Mouse (Mus musculus) thymus, postnatal 10 days (tissue): ENCODE data around the gene Fyn.

Source experiments
- DNase-seq, 2 experiments: peaks; one replicate each; pipeline ENCODE4 v3.0.0; 2021; ENCODE audit warnings: low spot score in 2 of 2

The Fyn gene

GRCm38 (mm10) chr10:39471040-39471713, 102.5 kb downstream of the Fyn start:
- no peak for DNase-seq

GRCm38 (mm10) chr10:39471714-39472531, 103.3 kb downstream of the Fyn start:
- no peak for DNase-seq

- DNase-seq = no peak
These were observed 104.3 kb downstream of the Fyn start for GRCm38 (mm10) chr10:39472923-39473322.

GRCm38 (mm10) chr10:39479361-39479760, 110.7 kb downstream of the Fyn start:
- no peak for DNase-seq

- peak in 1 of 2 experiments; percentile 35 for DNase-seq
These were observed 115.7 kb downstream of the Fyn start for GRCm38 (mm10) chr10:39484382-39484826.

- DNase-seq = no peak
These were observed 116.2 kb downstream of the Fyn start for GRCm38 (mm10) chr10:39484892-39485291.

GRCm38 (mm10) chr10:39485939-39486338, 117.3 kb downstream of the Fyn start:
- no peak for DNase-seq

GRCm38 (mm10) chr10:39486501-39487450, 118.1 kb downstream of the Fyn start:
- DNase-seq = no peak

GRCm38 (mm10) chr10:39487740-39488415, 119.2 kb downstream of the Fyn start:
- DNase-seq = peak in 1 of 2 experiments; percentile 48

- DNase-seq = no peak
These were observed 119.9 kb downstream of the Fyn start for GRCm38 (mm10) chr10:39488542-39488941.

- peak; percentile 51 to 52 for DNase-seq
These were observed 120.3 kb downstream of the Fyn start for GRCm38 (mm10) chr10:39488956-39489355.

GRCm38 (mm10) chr10:39490349-39491121, 121.9 kb downstream of the Fyn start:
- DNase-seq = peak in 1 of 2 experiments; percentile 38

- no peak for DNase-seq
These were observed 123.5 kb downstream of the Fyn start for GRCm38 (mm10) chr10:39492146-39492545.

- DNase-seq = no peak
These were observed 124.4 kb downstream of the Fyn start for GRCm38 (mm10) chr10:39493007-39493406.

GRCm38 (mm10) chr10:39498641-39499040, 130.0 kb downstream of the Fyn start:
- no peak for DNase-seq

GRCm38 (mm10) chr10:39501571-39501970, 132.9 kb downstream of the Fyn start:
- no peak for DNase-seq

- DNase-seq = peak; percentile 63 to 65
These were observed 133.5 kb downstream of the Fyn start for GRCm38 (mm10) chr10:39501977-39502706.

GRCm38 (mm10) chr10:39503331-39503730, 134.7 kb downstream of the Fyn start:
- no peak for DNase-seq

GRCm38 (mm10) chr10:39505007-39505406, 136.4 kb downstream of the Fyn start:
- no peak for DNase-seq

GRCm38 (mm10) chr10:39505621-39506020, 137.0 kb downstream of the Fyn start:
- no peak for DNase-seq
